Mouse (Mus musculus) lung, adult 2 months (tissue): ENCODE results near the gene Plekhd1.

ENCODE experiments used
- CTCF ChIP-seq: fragments of 200-500 bp; IDR thresholded peaks from 2 replicates; pipeline ENCODE4 v1.5.1; 2011; ENCODE audit warnings: mild to moderate bottlenecking, low read length, control low read depth; ENCODE audit not compliant: insufficient read depth
- POLR2A ChIP-seq: fragments of 200-500 bp; IDR thresholded peaks from 2 replicates; pipeline ENCODE4 v1.6.1; 2011; ENCODE audit warnings: low read depth, mild to moderate bottlenecking, control low read depth, low read length, borderline replicate concordance; ENCODE audit errors: extremely low read depth

GRCm38 (mm10) chr12:80689696-80690095 lies 2.7 kb upstream of the Plekhd1 start:
- TF ChIP-seq CTCF (no peak), POLR2A (no peak)
